Mouse (Mus musculus): Measurements from ENCODE around the gene Gm28048.

DNA sequence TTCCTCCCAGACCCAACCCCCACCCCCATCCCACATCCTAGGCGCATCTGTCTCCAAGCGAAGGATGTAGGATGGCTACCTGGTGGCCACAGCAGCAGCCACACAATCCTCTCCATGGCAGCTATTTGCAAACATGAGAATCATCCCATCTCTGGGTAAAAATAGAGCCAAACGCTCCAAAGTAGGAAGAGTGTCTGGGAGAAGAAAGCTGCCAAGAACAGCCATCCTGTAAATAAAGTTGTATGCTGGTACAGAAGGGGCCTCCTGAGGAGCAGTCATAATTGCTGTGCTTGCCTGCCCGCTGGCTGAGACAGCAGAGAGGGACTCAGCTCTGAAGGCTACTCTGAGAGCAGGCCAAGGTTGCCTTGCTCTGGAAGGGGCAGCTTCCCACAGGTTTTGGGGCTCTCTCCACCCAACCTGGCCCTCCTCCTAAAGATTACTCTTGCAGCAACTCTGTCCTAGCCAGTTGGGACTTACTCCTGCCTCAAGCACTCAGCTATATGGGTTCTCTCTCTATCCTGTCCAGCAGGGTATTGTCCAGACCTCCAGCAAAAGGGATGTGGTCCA lies 154.3 kb downstream of the Gm28048 start:
- no peak for TF ChIP-seq POLR2A (IDR thresholded peaks at IDR 0.05; ENCODE audit: borderline replicate concordance, extremely low read depth, low read depth, low read length)
- no peak for TF ChIP-seq CTCF (IDR thresholded peaks at IDR 0.05; ENCODE audit: insufficient read depth, low read length)

All from lung, adult 2 months (tissue).